Mouse (Mus musculus) liver (tissue): ENCODE measurements around the gene Fzr1.

ENCODE experiments used
- DNase-seq: peaks from one replicate; pipeline ENCODE4 v3.0.0-alpha.2; 2020; ENCODE audit warnings: mixed read lengths

Fzr1 gene

DNA sequence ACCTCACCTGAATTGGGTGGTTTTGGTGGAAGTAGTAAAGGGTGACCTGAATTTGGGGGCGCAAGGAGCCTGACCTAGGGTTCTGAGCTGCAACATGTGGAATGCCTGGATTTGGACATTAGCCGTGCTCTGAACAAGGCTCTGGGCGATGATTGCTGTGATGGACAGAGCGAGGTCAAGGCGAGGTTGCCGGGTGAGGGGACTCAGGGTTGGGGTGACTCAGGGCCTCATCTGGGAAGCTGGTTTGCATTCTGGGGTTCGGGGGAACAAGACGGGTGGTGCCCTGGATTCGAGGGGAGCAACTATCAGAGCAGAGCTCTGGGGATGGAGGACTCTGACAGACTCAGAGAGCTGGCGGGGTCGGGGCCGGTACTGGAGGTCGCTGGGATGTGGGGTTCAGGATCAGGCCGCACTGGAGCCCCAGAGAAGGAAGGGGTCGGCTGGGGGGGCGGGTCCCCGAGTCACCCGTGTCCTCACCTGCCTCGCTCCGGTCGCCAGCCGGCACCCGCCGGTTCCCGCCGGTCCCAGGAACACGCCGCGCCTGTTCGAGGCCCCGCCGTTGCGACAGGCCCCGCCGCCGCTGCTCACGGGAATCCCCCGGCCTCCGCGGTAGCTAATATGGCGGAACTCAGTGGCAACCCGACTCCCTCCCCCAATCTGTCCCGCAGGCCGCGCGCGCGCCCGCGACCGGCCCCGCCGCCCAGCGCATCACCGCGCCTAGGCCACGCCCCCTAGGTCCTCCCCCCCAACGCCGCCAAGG is at the start of gene Fzr1:
Gene Fzr1, minus strand, starts transcription at position 724 of the 760 bp plus-strand sequence.
- no peak for DNase-seq

DNA sequence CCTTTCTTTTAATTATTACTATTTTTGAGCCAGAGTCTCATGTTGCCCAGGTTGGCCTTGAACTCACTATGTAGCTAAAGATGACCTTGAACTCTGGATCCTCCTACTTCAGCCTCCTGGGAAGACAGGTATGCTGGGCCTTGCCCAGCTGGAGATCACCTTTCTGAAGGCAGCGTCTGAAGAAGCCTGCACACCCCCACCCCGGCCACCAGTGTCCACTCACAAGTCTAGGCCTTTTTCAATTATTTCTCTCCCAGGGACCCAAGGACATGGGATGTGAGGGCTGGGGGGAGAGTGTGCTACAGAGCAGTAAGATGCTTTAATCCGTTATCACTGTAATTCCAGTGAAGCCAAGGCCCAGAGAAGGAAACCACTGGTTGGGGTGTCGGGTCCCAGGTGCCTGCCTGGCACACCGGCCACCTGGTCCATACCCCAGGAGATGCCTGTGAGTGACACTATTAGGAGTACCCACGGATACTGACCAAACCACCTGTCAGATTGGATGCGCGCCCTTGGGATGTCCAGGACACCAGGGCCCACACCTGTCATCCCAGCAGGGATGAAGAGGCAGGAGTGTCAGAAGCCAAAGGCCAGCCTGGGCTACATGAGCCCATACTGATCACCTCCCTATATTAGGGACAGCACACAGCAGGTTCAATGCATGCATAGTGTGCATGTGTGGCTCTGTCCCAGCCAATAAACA is 49.6 kb upstream of the Fzr1 start:
- DNase-seq = no peak

DNA sequence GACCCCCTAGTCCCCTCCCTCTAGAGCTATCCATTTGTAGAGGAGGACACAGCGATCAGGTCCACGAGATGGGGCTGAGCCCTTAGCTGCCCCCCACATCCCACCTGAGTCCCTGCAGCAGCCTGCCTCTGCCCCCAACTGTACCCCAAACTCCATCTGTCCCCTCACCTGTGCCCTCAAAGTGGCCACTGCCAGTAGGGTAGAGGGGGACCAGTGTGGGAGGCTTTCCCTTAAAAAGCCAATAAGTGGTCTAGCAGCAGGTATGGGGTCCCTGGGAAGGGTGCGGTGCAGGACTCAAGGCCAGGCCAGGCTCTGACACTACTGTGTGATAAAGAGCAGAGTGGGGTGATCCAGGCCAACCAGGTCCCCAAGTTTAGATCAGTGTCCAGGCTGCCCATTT is 49.0 kb upstream of the Fzr1 start:
- no peak for DNase-seq

DNA sequence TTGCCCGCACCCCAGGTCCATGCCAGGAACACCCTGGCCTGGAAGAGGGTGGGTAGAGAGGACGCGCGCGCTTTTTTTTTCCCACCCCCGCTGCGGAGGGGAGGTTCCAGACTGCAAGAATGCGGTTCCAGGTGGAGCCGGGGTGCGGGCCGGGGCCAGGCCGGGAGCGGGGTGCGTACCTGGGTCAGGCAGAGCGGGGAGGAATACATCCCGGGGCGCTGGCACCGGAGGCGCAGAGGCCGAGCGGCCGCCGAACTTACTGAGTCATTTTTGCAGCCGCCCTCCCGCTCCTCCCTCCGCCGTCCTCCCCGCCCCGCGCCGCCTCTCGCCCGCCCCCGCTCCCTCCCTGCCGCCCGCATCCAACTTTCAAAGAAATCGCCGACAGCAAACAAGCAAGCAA is 48.6 kb upstream of the Fzr1 start:
- peak; percentile 54 for DNase-seq

DNA sequence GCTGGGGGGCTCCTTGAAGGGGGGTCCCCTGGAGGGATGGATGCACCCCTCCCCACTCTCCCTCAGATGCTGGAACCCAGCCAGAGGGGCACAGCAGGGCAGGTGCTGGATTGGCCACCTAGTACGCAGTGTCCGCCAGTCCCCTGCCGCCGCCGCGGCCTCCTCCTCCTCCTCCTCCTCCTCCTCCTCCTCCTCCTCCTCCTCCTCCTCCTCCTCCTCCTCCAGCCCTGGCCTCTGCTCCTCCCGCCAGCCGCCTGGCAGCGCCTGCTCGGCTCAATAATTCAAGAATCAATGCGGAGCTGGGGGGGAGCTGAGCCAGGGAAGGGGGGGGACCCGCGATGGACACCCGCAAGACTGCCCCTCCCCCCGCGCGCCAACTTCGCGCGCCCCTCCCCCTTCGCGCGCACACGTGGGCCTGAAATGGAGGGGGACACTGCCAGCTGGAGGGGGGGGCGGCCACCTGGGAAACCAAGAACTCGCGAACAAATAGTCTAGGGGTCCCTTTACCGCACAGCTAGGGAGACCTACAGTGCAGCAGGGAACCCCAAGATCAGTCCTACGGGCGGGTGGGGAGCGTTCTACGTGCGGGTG is 47.9 kb upstream of the Fzr1 start:
- DNase-seq = peak; percentile 5

DNA sequence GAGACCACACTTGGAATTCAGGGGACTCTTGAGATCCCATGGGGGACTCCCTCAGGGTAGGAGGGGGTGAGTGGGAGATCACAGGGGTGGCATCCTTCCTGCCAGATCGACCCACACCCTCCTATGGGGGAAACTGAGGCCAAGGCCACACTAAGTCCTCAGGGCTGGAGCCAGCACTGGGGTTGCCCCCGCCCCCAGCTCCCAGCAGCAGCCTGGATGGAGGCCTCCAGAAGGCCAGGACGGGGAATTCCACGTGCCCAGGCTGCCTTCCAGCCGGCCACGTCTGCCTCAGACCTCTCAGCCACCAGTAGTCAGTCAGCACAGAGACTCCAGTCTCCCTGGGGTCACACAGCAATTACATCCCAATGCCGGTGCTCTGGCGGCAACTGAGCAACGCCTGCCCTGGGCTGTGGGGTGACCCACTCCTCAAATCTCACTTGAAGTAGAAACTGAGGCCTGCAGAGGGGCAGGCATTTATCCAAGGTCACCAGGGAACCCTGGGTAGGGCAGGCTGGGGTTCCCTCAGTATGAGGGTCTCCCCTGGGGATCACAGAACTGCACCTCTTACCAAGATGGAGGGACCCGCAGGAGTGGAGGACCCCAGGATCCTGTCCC is 47.0 kb upstream of the Fzr1 start:
- DNase-seq = peak; percentile 2

DNA sequence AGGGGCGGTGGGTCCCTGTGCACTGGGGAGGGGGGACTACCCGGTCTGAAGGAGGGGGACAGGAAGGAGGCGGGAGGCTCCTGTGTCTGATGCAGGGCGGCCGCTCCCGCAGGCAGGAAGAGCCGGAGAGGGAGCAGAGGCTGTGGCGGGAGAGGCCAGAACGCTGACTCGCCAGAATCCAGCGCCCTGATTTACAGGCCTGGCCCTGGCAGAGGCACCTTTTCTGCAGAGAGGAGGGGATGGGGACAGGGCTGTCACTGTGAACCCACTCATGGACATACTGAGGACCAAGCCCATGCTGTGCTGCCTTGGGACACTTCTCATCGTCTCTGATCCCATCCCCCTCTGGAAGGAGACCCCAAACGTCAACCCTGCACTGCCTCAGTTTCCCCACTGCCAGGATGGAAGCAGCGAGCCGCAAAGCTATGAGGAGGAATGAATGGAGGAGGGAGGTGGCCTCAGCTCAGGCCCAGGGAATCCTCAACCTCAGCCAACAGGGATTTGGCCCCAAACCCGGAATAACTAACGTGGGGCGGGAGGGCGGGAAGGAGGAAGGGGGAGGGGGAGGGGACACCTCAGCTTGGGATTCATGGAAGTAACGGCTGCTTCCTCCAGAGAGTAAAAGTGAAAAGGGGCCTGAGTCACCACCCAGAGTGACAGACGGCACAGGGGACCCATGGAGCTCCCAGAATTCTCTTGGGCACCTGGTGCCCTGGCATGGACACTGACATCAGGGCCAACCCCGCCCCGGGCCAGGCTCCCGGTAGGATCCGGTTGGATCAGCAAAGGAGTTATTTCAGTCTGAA is 46.1 kb upstream of the Fzr1 start:
- DNase-seq = peak; percentile 29

DNA sequence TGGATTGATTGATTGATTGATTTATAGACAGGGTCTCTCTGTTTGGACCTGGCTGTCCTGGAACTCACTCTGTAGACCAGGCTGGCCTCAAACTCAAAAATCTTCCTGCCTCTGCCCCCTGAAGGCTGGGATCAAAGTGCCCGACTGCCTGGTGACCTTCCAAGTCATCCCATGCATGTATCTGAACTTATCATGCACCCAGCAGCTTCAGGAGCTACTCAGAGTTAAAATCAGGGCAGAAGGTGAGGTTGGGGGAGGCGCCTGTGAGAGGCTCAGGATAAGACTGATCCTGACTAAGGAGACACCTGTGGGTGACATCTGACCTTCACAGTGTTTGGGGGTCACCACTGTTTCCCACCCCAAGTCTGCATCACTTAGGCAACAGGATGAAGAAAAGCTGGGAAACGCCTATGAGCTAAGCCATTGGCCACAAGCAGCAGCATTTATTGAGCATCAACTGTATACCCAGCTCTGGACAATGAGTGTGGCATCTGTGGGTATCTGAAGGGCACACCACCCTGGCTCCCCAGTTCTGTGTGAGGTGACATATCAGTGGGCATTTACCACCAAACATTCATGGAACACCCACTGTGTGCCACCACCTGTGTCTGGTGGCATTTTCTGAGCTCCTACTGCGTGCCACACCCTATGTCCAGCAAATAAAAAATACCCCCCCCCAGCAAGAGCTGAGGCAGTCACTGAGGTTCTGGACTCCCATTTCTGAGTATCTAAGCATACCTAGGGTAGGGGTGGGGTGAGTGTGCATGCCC is 45.3 kb upstream of the Fzr1 start:
- no peak for DNase-seq

DNA sequence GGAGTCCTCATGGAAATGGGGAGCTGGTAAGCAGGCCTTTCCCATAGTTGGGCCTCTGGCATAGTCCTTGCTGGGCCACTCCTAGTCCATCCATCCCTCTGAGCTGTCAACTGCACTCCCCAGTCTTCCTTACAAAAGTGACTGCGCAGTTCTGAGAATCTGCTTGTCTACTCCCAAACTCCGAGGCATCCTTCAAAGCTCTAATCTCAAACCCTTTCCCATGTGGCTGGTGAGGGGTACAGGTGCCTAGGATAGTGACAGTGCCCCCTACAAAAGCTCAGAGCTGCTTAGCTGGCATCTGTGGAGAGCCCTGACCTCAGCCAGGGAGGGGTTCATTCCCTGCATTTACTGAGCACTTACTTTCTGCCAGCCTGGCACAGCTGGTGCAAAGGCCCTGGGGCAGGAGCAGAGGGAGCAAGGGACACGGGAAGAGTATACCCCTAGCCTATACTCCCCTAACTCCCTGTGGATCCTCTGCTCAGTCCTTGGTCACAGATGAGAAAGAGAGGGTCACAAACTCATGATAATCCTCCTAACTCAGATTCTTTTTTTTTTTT is 44.4 kb upstream of the Fzr1 start:
- no peak for DNase-seq

DNA sequence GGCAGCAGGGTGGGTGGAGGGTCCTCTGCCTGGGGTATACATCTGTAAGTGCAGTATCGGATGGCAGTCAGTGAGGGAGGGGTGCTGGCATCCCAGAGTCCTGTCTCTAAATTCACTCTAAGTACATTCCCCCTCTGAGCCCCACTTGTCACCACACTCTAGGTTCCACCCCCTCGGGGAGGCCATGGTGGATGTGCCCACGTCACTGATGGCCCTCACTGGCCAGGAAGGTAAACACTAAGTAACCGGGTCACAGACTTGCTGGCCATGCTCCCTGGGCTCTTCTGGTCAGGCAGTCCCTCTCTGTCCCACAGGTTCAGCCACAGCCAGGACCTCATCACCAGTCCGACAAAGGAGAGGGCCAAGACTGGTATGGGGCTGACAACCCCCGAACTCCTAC is 43.9 kb upstream of the Fzr1 start:
- peak; percentile 2 for DNase-seq

DNA sequence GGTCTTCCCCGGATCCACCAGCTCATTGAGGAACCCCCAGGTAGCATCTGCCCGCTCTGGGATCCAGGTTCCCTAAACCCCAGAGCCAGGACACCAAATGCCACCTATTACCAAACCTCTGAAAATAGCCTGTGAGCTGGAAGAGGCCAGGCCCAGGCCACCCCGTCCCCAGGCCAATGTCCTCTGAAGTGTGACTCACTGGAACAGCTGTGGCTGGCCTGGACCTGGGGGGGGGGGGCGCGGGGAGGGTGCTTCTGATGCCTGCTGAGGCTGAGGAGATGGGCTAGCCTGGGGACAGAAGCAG is 43.4 kb upstream of the Fzr1 start:
- DNase-seq = no peak

DNA sequence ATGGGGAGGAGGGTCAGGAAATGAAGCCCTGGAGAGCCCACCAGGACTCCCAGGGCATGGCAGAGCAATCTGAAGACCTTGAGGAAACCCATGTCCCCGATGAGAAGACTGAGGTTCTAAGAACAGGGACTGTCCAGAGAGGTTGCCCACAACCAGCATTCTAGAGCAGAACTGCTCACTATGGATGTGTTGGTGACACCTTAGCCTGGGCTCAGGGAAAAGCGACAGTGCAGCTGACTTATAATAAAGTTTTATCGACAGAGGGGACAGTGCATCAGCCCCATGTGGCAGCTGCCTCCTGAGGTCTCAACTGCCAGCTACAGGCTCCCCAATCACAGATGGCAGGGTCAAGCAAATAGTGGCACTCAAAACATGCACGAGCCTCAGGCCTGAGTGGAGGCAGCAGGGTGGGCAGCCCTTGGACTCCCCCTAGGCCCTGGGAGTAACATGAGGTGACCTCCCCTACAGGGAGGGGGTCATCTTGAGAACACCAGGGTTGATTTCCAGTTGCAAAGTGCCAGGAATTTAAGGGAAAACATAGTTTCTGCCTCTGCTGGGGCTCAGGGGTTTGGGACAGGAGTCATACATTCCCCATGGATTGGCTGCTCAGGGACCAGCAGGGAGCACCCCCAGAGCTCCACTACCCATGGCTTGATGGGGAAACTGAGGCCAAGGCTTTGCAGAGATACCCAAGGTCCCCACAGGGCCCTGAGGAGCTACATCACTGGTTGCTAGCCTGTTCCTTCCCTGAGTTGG is 42.9 kb upstream of the Fzr1 start:
- no peak for DNase-seq

DNA sequence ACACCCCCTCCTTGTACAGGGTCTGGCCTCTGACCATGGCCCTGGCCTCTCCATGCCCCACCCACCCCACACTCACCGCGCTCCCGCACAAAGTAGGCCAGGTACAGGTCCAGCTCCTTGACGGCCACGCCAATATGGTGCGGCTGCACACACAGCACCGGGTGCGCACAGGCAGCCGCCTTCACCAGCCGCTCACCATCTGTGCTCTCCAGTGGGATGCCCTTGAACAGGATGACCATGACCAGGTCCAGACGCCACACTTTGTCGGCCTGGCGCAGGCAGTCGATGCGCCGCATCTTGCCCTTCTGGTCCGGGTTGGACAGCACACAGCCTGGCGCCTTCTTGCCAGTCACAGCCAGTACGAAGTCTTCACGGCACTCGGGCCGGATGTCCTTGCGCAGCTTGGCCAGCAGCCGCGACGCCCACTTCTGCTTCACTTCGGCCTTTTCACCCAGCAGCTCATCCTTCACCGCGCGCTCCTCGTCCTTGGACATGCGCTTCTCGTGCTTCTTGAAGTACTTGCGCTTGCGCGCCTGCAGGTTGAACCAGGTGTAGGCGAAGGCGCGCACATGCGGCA is 42.0 kb upstream of the Fzr1 start:
- peak; percentile 4 for DNase-seq

DNA sequence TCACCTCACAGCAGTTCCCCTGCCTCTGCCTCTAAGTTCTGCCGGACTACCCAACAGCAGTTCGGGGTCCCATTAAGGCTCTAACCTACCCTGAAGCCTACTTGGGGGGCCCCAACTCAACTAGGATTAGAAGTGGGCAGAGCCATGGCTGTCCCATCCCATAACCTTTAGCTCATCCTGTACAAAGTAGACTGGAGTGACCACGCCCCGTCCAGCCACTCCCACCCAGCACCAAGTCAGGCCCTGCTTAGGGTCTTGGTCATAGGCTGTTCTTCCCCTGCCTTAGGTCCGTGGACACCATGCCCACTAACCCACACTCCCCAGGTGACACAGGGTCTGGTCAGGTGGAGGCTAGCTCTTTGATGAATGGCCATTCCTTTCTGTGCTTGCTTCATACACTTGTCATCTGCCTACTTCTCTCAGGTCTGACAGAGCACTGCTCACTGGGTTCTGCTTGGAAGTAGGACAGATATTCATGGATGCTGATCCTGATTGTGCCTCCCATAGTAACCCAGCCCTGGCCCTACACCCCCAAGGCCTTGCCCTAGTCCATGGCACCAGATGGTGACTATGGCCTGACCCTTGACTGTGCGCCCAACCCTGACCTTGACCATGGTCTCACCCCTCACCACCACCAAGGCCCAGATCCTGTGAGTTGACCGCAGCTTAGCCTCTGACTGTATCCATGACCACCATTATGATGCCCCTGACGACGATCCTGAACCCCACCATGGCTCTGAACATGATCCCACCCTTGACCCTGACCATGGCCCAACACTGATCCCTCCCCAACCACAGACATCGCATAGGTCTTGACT is 41.0 kb upstream of the Fzr1 start:
- DNase-seq = peak; percentile 3

DNA sequence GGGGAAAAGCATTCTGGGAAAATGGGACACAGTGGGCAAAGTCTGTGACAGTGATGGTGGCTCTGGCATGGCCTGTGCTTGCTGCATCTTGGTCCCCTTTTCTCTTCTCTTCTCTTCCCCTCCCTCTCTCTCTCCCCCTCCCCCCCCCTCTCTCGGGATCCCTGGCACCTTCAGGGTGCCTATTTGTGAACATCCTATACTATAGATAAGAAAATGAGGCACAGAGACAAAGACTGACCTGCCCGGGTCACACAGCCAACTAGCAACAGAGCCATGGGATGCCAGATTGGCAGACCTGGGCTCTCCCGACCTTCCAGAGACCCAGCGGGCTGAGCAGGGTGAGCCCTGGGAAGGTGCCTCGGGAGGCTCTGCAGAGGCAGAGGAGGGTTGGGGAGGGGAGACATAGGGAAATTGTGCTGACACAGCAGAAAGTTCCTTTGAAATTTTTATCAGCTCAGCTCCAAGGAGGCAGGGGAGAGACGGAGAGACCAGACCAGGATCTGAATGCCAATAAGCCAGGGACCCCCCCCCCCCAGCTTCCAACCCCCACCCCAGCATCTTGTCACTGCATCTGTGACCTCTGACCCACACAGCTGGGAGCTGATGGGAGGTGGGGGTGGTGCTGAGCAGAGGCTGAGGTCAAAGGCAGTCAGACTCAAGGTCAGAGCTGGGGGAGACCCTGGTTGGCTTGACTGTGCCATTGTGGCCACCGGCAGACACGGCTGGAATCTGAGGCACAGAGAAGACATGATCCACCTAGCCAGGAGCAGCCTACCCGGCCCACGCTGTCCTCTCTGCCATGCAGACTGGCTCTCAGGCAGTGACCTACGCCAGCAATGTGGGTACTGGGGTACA is 40.1 kb upstream of the Fzr1 start:
- DNase-seq = peak; percentile 12

DNA sequence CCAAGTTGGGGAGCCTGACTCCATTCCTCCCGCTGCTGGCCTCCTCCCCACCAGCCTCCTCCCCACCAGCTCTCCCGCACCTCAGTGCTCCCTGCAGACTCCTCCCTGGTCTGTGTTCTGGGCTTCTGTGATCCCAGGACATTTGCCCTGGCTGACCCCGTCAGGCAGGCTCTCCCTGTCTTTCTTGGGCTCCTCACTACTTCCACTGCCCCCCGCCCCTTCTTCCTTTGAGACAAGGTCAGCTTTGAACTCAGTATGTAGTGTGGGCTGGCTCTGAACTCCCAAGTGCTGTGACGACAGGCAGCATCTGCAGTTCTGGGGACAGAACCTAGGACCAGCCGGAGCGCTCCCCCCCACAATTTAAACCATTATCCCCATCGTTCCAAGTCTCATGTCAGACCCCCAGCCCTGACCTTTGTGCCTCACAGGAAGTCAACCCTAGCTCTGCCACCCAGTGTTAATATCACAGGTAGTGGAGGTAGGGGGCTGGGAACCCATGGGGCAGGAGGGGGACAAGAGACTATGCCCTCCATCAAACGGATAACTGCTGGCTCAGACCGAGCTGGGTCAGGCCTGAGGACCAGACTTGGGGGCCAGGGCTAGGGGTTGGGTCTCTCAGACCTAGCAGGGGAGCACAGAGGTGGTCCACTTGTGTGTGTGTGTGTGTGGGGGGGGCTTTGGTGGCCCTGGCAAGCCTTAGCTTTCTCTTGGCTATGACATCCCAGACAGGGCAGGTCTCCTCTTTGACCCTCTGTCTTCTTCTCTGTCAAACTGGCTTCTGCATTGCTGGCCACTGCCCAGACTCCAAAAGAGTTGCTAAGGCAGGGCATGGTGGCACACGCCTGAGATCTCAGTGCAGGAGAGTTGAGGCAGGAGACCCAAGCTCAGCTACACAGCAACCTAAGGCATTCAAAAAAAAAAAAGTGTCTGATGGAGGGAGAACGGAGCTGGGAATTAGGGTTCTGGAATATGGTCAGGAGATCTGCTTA is 39.2 kb upstream of the Fzr1 start:
- DNase-seq = peak; percentile 1

DNA sequence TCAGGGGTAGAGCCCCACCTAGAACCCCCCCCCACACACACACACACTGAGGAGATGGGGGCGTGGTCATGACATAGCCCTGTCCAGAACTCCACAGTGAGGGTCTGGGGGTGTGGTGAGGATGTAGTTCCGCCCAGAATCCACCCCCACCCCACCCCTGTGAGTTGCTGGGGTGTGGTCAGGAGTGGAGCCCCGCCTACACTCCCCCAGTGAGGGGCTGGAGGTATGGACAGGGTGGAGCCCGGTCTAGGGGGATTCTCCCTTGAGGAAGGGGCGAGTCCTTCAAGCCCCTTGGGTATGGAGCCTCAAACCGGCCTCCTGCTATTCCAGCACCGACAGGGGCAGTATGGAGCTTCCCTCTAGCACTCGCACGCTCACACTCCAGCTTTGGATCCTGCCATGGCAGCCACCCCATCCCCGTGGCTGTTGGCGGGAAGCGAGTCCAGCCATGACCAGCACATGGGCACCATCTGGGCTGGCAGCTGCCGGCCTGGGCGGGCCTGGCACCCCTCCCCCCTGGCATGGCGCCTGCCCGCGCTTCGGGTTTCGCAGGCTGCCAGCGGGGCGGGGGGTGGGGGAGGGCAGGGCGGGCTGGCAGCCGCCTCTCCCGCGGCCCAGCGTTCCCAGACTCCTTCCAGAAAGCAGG is 38.4 kb upstream of the Fzr1 start:
- DNase-seq = peak; percentile 72
